Comparison of ENCODE assay signal across 8 mouse cellular contexts in genomic region chrX:66648911-66649620, GRCm38 (mm10). TPM values are rescaled to one million over a fixed set of nuclear protein-coding genes. Genes with fewer than 3 reads are reported as not detected.
A peak's percentile ranks its signal among the peaks of the same experiment; 100 is the strongest.
DNase-seq lines count a peak whose midpoint lies in the region; ATAC-seq and TF ChIP-seq lines count a peak whose summit lies in the region.

TSS of gene Slitrk2 (plus strand) at chrX:66649318.

- H3K27ac ChIP-seq in lung, embryonic 15.5 days: no peak within 1 kb of the TSS
- H3K27ac ChIP-seq in forebrain, embryonic 14.5 days (ENCODE audit: low read depth, low read length): peak within 1 kb of the TSS; percentile 1; the same call in 1 of the 2 replicates
- H3K27ac ChIP-seq in left cerebral cortex, adult 2 months: peak within 1 kb of the TSS; percentile 86
- H3K27ac ChIP-seq in olfactory bulb, adult 2 months (ENCODE audit: insufficient read depth, low read depth, low read length): peak within 1 kb of the TSS; percentile 86

- H3K36me3 ChIP-seq in lung, embryonic 15.5 days: no peaks in the 10 kb centered on the region
- H3K36me3 ChIP-seq in forebrain, embryonic 14.5 days (ENCODE audit: control insufficient read depth, insufficient read depth, low read length): no peaks in the 10 kb centered on the region

- 15% methylated on average over 25 of the region's 25 CpGs for WGBS in lung, embryonic 15.5 days
- WGBS in forebrain, embryonic 14.5 days: 27% methylated on average over 25 of the region's 25 CpGs
- 15% methylated on average over 24 of the region's 25 CpGs for whole genome bisulfite sequencing in olfactory bulb, adult 2 months

- DNase-seq in lung, postnatal 4 days: no peak
- peak; percentile 67 for DNase-seq in forebrain, embryonic 14.5 days (ENCODE audit: low spot score)
- peak; percentile 42 to 54 for DNase-seq in left cerebral cortex, adult 2 months (ENCODE audit: extremely low spot score in 1 of 2, low spot score in 2 of 2)
- no peak for DNase-seq in gastrocnemius, postnatal 4 days (ENCODE audit: low spot score in 2 of 2)
- DNase-seq in lung, adult 18-20 months: no peak

- 0 out of 2 replicates have a peak within 1 kb of the TSS, but pooled peaks have one; percentile 4 for H3K4me3 ChIP-seq in lung, embryonic 15.5 days
- peak within 1 kb of the TSS; percentile 29 for H3K4me3 ChIP-seq in forebrain, embryonic 14.5 days (ENCODE audit: low read depth, low read length)
- H3K4me3 ChIP-seq in left cerebral cortex, adult 2 months: peak within 1 kb of the TSS; percentile 47
- H3K4me3 ChIP-seq in olfactory bulb, adult 2 months (ENCODE audit: insufficient read depth, low read depth, low read length): peak within 1 kb of the TSS; percentile 60

- H3K27me3 ChIP-seq in lung, embryonic 15.5 days: peaks cover under 1% of the 10 kb centered on the region; the same call in 1 of the 2 replicates
- no peaks in the 10 kb centered on the region for H3K27me3 ChIP-seq in forebrain, embryonic 14.5 days (replicated peaks; ENCODE audit: control insufficient read depth, insufficient read depth, low read length)

- H3K9ac ChIP-seq in lung, embryonic 15.5 days: no peak within 1 kb of the TSS
- peak within 1 kb of the TSS; percentile 37 for H3K9ac ChIP-seq in forebrain, embryonic 14.5 days (ENCODE audit: low read length)

- no peaks in the 10 kb centered on the region for H3K9me3 ChIP-seq in lung, embryonic 15.5 days
- H3K9me3 ChIP-seq in forebrain, embryonic 14.5 days (replicated peaks; ENCODE audit: control insufficient read depth, low read length): no peaks in the 10 kb centered on the region

- peak within 1 kb of the TSS; percentile 47 for H3K4me2 ChIP-seq in lung, embryonic 15.5 days
- H3K4me2 ChIP-seq in forebrain, embryonic 14.5 days (ENCODE audit: low read length): peak within 1 kb of the TSS; percentile 54

- TF ChIP-seq POLR2A in olfactory bulb, adult 2 months (IDR thresholded peaks at IDR 0.05; ENCODE audit: insufficient read depth, low read depth, low read length): no peak

- no peaks in the 10 kb centered on the region for H3K4me1 ChIP-seq in lung, embryonic 15.5 days
- H3K4me1 ChIP-seq in forebrain, embryonic 14.5 days (ENCODE audit: control insufficient read depth, insufficient read depth, low read length): no peaks in the 10 kb centered on the region
- no peaks in the 10 kb centered on the region for H3K4me1 ChIP-seq in olfactory bulb, adult 2 months (ENCODE audit: control insufficient read depth, insufficient read depth, low read length)

- TF ChIP-seq CTCF in left cerebral cortex, adult 2 months (IDR thresholded peaks at IDR 0.05): no peak
- no peak for TF ChIP-seq CTCF in olfactory bulb, adult 2 months (IDR thresholded peaks at IDR 0.05; ENCODE audit: insufficient read depth, low read depth, low read length)

- intact Hi-C loops in left cerebral cortex, adult 2 months (cut with DNase I): no loop called here

- ATAC-seq in lung, embryonic 15.5 days (ENCODE audit: borderline replicate concordance, extremely low read depth, low FRiP score, low TSS enrichment): no peak
- ATAC-seq in forebrain, embryonic 14.5 days: peak; percentile 64
- ATAC-seq in erythroblast, adult 5-6 weeks (replicated peaks; ENCODE audit: low FRiP score, poor library complexity, severe bottlenecking): no peak

RNA-seq across cellular contexts. Expression of gene Slitrk2, which starts in this region (rescaled TPM):
- 0.24 and 0.31 TPM in 2 replicates for polyA plus RNA-seq in lung, embryonic 15.5 days (2015; fragmentation: Nextera tagmentation; extraction: Ambion mirVana)
- 9.8 and 14.0 TPM in 2 replicates for polyA plus RNA-seq in forebrain, embryonic 14.5 days (2014; fragmentation: Nextera tagmentation; extraction: Ambion mirVana)
- total RNA-seq in left cerebral cortex, adult 2 months (2021): 10 to 100 TPM; 32.5 to 36.2 TPM
- not detected in 2 replicates for polyA plus RNA-seq in olfactory bulb, adult 2 months (2012; ENCODE audit: insufficient read depth, insufficient read length, low replicate concordance, missing spikeins)
- total RNA-seq in gastrocnemius, postnatal 4 days (2021): 1 to 10 TPM; 1.8 to 2.9 TPM
- total RNA-seq in erythroblast, adult 5-6 weeks (2015; ENCODE audit: low replicate concordance): not detected in 2 replicates
- not detected in 2 replicates for total RNA-seq in erythroblast, adult 5-6 weeks (2017; ENCODE audit: low replicate concordance)

Comparison
In these comparisons a context has a peak if more than half of its experiments do, and no peak if none do; other contexts are left out.
1. RNA of gene Slitrk2 (total RNA-seq): 32.5 to 36.2 TPM in left cerebral cortex, adult 2 months; 1.8 to 2.9 TPM in gastrocnemius, postnatal 4 days and not detected in erythroblast, adult 5-6 weeks; every median in the first group is over 4 times any median in the second.
2. H3K4me3 ChIP-seq: peak in every context shown above with its lines; median percentile 60 in olfactory bulb, adult 2 months; 47 in left cerebral cortex, adult 2 months; 29 in forebrain, embryonic 14.5 days; 4 in lung, embryonic 15.5 days.
3. DNase-seq: peak in forebrain, embryonic 14.5 days (single experiment) and left cerebral cortex, adult 2 months (2 of 2); none in lung, postnatal 4 days (0 of 2), gastrocnemius, postnatal 4 days (0 of 2) and lung, adult 18-20 months (0 of 2).